Mouse (Mus musculus): ENCODE results near the gene Lhfpl5.

GRCm38 (mm10) chr17:28609543-28609942 is 34.1 kb downstream of the Lhfpl5 start:
- no peak for TF ChIP-seq POLR2A (IDR thresholded peaks at IDR 0.05; ENCODE audit: insufficient read length, low read depth)
- no peak for TF ChIP-seq MAX (IDR thresholded peaks at IDR 0.05; ENCODE audit: low read depth)
- TF ChIP-seq TCF12 (IDR thresholded peaks at IDR 0.05; ENCODE audit: insufficient read depth, poor library complexity, severe bottlenecking), result no peak
- no peak for TF ChIP-seq CEBPB (IDR thresholded peaks at IDR 0.05; ENCODE audit: insufficient read depth, poor library complexity, severe bottlenecking)
- no peak for TF ChIP-seq SRF (IDR thresholded peaks at IDR 0.05; ENCODE audit: control insufficient read depth, insufficient read length, low read depth)
- TF ChIP-seq E2F4 (IDR thresholded peaks at IDR 0.05; ENCODE audit: insufficient read depth), result no peak
- no peak for TF ChIP-seq USF1 (IDR thresholded peaks at IDR 0.05; ENCODE audit: low read depth)

All from myocyte (in vitro differentiated cells).